Mouse (Mus musculus): ENCODE data around the gene Acvr2a.

DNA sequence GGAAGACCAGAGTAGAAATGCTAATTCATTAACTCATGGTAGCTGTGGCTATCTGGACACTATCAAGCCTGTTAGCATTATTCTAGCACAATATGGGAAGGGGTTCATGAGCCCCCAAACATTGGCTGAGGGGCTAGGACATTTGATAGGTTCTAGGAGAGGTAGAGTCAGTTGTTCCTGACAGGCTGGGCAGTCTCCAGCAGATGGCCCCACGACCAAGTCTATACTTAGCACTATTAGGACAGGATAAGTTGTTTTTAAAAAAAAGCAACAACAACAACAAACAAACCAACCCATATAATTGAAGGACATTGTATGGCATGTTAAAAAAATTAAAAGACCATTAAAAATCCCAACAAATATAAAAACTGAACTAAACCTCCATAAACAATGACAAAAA is 100.3 kb downstream of the Acvr2a start:
- no peak for TF ChIP-seq POLR2A (IDR thresholded peaks at IDR 0.05; ENCODE audit: borderline replicate concordance, control insufficient read depth, low read depth, low read length)
- no peak for TF ChIP-seq CTCF (IDR thresholded peaks at IDR 0.05; ENCODE audit: control insufficient read depth, insufficient read depth, low read length)

Measured in bone marrow, adult 2 months (tissue).